Mouse (Mus musculus) splenic B cell, adult 2 months (primary cell): Measurements from ENCODE around the gene Vmn1r62.
"Not testable (repeated sequence)": the region's sequence is repeated elsewhere in the genome, so short reads cannot be mapped to it uniquely, and the experiment has no call there.

Experiments used
- DNase-seq: peaks from one replicate; pipeline ENCODE4 v3.0.0-alpha.2; 2011; ENCODE audit warnings: low read depth, low spot score
- H3K27me3 ChIP-seq: 2 replicates; pipeline ENCODE4 v1.6.1; 2012; ENCODE audit warnings: mild to moderate bottlenecking, low read length, moderate library complexity, mixed read lengths; ENCODE audit not compliant: control insufficient read depth, poor library complexity, insufficient read depth, severe bottlenecking
- H3K36me3 ChIP-seq: 2 replicates; pipeline ENCODE4 v1.6.1; 2012; ENCODE audit warnings: mild to moderate bottlenecking, low read length, moderate library complexity, mixed read lengths; ENCODE audit not compliant: control insufficient read depth, poor library complexity, insufficient read depth, severe bottlenecking

The Vmn1r62 gene

DNA sequence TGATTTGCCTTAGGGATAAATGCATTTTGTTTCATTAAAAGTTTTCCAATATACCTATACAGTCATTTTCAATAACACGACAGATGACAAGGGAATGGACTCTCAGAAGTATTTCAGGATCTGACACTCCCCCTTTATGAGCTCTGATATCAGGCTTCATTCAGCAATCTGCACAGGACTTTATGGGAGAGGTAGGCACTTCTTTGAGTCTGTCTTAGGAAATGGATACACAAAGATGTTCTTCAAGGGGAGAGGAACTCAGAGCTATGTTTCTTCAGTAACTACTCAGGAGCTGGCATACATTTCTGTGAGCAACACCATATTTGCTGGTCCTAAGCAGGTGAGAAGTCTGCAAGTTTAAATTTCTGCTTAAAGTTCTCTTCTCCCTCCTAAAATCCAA is at the start of gene Vmn1r62:
Gene Vmn1r62 (plus strand): TSS at position 301 of the 400 bp plus-strand sequence.
- DNase-seq, H3K27me3 ChIP-seq, H3K36me3 ChIP-seq: not testable (repeated sequence)
